Mouse (Mus musculus) neural tube, postnatal 0 days (tissue): ENCODE results near the gene Haus8. TPM values are rescaled to one million over a fixed set of nuclear protein-coding genes. Genes with fewer than 3 reads are reported as not detected.

Experiments
- polyA plus RNA-seq: library from polyadenylated mRNA; unstranded; fragments of >200 nt; fragmentation: Nextera tagmentation; extraction: Ambion mirVana; gene quantifications from 2 replicates; pipeline ENCODE4 v1.2.1, GENCODE M21; 2015

Haus8 gene
- polyA plus RNA-seq = 51.7 and 55.4 TPM in 2 replicates

GRCm38 (mm10) chr8:71272286-71273150 is at the start of gene Haus8, which contains the start of gene Myo9b:
Gene Haus8, minus strand, starts transcription at chr8:71272934.
Gene Myo9b, plus strand, starts transcription at chr8:71272714.

Other genes with a start within 250 kb of the Haus8 start
- 7.8 and 9.5 TPM in 2 replicates for gene Myo9b, start 220 bp downstream of the Haus8 start, polyA plus RNA-seq
- 130 and 134 TPM in 2 replicates for gene Use1, start 93.9 kb upstream of the Haus8 start, polyA plus RNA-seq
- 7.0 and 7.8 TPM in 2 replicates for gene Ocel1, start 98.4 kb upstream of the Haus8 start, polyA plus RNA-seq
- 38.2 and 41.9 TPM in 2 replicates for gene Nr2f6, start 109.0 kb upstream of the Haus8 start, polyA plus RNA-seq
- gene Ushbp1, start 122.9 kb upstream of the Haus8 start, polyA plus RNA-seq = 4.2 and 5.3 TPM in 2 replicates
- gene Babam1, start 123.9 kb upstream of the Haus8 start, polyA plus RNA-seq = 92.1 and 102 TPM in 2 replicates
- 2.6 TPM in 2 replicates for gene Ankle1, start 133.1 kb upstream of the Haus8 start, polyA plus RNA-seq
- 185 and 196 TPM in 2 replicates for gene Abhd8, start 190.7 kb upstream of the Haus8 start, polyA plus RNA-seq
- gene Mrpl34, start 192.0 kb upstream of the Haus8 start, polyA plus RNA-seq = 148 and 173 TPM in 2 replicates
- 259 and 265 TPM in 2 replicates for gene Dda1, start 196.3 kb upstream of the Haus8 start, polyA plus RNA-seq
- 8.4 and 10.0 TPM in 2 replicates for gene Ano8, start 213.0 kb upstream of the Haus8 start, polyA plus RNA-seq
- gene Gtpbp3, start 215.2 kb upstream of the Haus8 start, polyA plus RNA-seq = 18.4 and 18.7 TPM in 2 replicates
- gene Plvap, start 238.8 kb upstream of the Haus8 start, polyA plus RNA-seq = 15.4 and 15.8 TPM in 2 replicates